In the genomic region with DNA sequence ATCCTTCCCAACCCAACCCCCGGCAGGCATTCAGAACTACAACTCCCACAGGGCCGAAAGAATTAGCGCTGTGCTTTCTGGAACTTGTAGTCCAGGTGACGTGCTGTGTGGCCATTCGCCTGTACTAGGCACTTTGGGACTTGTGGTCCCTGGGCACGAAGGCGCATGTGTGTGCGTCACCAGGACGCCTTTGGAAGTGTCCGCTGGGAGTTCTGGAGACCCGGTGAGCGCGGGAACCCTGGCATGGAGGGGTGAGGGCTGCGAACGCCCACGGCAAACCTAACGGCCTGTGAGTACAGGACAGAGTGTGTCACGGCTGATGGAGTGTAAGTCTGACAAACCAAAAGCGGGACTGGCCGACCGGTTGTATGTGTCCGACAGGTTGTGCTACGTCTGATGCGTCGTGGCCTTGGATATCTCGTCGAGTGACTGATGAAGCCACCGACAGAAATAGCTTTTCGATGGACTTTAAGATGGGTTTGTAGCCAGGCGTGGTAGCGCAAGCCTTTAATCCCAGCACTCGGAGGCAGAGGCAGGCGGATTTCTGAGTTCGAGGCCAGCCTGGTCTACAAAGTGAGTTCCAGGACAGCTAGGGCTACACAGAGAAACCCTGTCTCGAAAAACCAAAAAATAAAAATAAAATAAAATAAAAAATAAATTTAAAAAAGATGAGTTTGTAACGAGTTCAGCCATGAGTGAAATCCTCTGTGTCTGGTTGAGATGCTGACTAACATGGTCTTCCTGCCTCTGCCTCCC, we compare ENCODE assay signal across 8 mouse cellular contexts. TPM values are rescaled to one million over a fixed set of nuclear protein-coding genes. Genes with fewer than 3 reads are reported as not detected.
DNase-seq lines count a peak whose midpoint lies in the region; ATAC-seq lines count a peak whose summit lies in the region.

Zscan22 (plus strand) TSS at position 161 of the 756 bp plus-strand sequence.

- peaks cover 7% of the 10 kb centered on the region for H3K4me1 ChIP-seq in intestine, embryonic 14.5 days (replicated peaks; ENCODE audit: control insufficient read depth, insufficient read depth, low read length)

- H3K36me3 ChIP-seq in intestine, embryonic 14.5 days (ENCODE audit: control insufficient read depth, insufficient read depth, low read length): no peaks in the 10 kb centered on the region

- no peaks in the 10 kb centered on the region for H3K27me3 ChIP-seq in intestine, embryonic 14.5 days (replicated peaks; ENCODE audit: control insufficient read depth, insufficient read depth, low read length)

- DNase-seq in adrenal gland, adult 18-20 months (ENCODE audit: low spot score in 2 of 2): peak; percentile 78 to 79
- peak; percentile 96 for DNase-seq in embryo, embryonic 11 days
- DNase-seq in gastrocnemius, postnatal 25 days: peak; percentile 90
- DNase-seq in intestine, embryonic 14.5 days (ENCODE audit: low spot score): peak; percentile 94
- DNase-seq in left cerebral cortex, postnatal 14 days (ENCODE audit: low spot score in 2 of 2): peak; percentile 95 to 97
- peak; percentile 95 for DNase-seq in mesoderm, embryonic 11.5 days (ENCODE audit: low read depth, low spot score)
- DNase-seq in right cerebral cortex, postnatal 36 days (ENCODE audit: low spot score in 2 of 2): peak; percentile 97 to 98
- DNase-seq in yolk sac, embryonic 10.5 days (ENCODE audit: low spot score): peak; percentile 91

- 7% methylated on average over 36 of the region's 36 CpGs for WGBS in intestine, embryonic 14.5 days

- H3K4me2 ChIP-seq in intestine, embryonic 14.5 days (ENCODE audit: low read length): peak within 1 kb of the TSS; percentile 59

- peak; percentile 97 for ATAC-seq in intestine, embryonic 14.5 days (replicated peaks; ENCODE audit: low FRiP score, low TSS enrichment, low read depth)

- intact Hi-C loops in left cerebral cortex, postnatal 14 days (cut with DNase I): no loop called here

- peak within 1 kb of the TSS; percentile 86 for H3K4me3 ChIP-seq in intestine, embryonic 14.5 days (ENCODE audit: low read depth, low read length)

- H3K9me3 ChIP-seq in intestine, embryonic 14.5 days (ENCODE audit: control insufficient read depth, low read length): no peaks in the 10 kb centered on the region

- peak within 1 kb of the TSS; percentile 58 for H3K9ac ChIP-seq in intestine, embryonic 14.5 days (ENCODE audit: low read length)

- H3K27ac ChIP-seq in intestine, embryonic 14.5 days (ENCODE audit: low read depth): no peak within 1 kb of the TSS

RNA-seq across cellular contexts. Expression of gene Zscan22, which starts in this region (rescaled TPM):
- total RNA-seq in adrenal gland, adult 18-20 months (2021): 10 to 100 TPM; 13.9 to 14.2 TPM
- total RNA-seq in gastrocnemius, postnatal 25 days (2021): 1 to 10 TPM; 2.7 to 3.4 TPM
- polyA plus RNA-seq in intestine, embryonic 14.5 days (2014; fragmentation: Nextera tagmentation; extraction: Ambion mirVana): 17.4 and 21.6 TPM in 2 replicates
- total RNA-seq in left cerebral cortex, postnatal 14 days (2021): 10 to 100 TPM; 12.2 to 13.4 TPM
